Mouse (Mus musculus) ES-CJ7 (cell line): ENCODE measurements at regions not wholly inside any gene's neighbourhood (a gene's known extent, or its start where the extent isn't known, plus 50 kb on each side); places are given as distances from the start of the nearest gene placed in this dataset.

ENCODE experiments used
- DNase-seq: peaks from one replicate; pipeline ENCODE4 v3.0.0; 2011; ENCODE audit warnings: low read depth, low spot score

DNA sequence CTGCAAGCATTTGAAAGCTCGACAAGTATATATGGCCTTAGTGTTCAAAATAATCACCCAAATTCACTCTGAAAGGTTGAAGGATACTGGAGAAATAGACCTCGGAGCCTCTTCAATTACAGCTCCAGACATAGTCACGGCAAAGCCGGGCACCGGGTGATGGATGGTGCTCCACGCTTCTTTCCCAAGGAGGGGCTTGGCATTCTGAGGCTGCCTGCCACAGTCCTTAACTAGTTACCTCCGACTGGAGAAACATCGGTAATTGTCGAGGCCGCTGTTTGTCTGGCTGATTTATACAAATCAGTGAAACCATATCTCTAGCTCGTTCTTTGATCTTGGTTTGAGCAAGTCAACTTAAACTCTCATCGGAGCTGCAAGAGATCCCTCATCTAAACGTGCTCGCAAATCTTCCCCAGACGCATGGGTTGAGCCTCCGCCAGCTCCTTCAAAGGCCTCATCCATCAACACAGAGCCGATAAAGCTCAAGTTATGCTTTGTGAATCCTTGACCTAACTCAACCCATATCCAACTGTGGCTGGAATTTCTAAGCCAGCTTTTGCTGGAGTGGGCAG is 145.4 kb upstream of the Stx16 start:
- DNase-seq, result no peak

DNA sequence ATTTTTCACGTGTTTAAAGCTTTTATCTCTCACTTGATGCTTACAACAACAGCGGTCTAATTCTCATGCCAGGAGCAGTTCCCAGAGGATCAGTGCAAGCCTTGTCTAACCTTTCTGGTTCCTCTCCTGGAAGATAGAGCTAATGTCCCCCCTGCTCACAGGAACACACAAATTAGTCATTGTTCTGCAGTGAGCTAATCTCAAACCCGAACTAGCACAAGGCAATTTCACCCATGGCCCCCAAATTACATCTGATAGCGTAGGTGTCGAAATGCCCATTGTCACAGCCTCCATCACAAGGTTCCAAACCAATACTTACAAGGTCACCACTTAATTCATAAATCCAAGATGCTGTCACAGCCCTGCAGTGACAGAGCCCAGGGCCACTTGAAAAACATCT is 140.4 kb upstream of the Stx16 start:
- DNase-seq, result no peak

DNA sequence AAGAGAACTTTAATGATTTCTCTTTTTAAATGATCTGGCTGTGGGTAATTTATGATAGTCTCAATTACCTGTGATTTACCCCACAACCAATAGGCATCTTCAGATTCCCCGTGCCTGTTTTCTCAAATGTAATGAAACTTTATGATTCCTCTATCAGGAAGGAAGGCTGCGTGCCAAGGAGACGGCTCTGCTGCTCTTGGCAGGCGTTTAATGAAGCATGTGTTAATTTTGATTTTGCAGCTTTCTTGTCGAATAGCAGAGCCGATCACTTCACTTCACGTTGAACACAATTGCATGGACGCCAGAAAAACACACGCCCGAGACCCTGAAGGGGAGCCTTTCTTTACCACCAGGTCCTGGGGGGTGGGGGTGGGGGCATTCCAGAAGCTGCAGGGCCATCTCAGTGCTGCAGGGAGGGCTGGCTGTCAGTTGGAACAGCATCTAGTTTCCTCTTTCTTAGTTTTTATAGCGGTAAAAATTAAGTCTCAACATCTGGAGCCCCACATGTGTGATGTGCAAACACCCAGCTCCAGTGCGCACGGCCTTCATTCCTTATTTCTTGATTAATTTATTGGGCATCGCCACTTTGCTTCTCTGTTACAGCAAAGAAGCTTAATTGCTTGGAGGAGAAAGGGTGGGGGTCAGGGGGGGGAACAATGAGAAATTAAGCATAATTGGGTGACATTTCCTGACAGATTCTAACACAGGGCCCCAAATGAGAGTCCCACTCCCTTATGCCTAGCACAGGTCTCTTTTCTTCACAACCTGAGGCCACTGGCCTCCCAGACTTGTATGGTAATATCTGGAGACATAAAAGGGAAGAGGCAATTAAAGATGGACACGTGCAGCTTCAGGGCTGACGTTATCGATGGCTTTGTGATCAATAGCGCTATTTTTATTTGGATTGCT is 138.3 kb upstream of the Stx16 start:
- no peak for DNase-seq

DNA sequence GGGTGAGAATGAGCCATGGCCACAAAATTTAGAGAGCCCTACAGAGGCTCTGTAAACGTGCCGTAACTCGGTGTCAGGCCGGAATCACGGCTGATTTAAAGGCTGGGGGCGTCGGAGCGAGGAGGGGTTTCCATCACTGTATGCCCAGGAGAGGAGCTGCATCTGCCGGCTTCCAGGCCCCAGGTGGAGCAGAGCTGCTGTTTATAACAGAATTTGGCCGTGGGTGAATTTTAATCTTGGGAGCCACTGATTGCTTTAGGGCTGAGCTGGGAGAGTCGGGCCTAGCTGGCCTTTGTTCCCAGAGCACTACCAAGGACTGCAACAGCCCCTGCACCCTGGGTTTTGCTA is 137.7 kb upstream of the Stx16 start:
- DNase-seq, result no peak

DNA sequence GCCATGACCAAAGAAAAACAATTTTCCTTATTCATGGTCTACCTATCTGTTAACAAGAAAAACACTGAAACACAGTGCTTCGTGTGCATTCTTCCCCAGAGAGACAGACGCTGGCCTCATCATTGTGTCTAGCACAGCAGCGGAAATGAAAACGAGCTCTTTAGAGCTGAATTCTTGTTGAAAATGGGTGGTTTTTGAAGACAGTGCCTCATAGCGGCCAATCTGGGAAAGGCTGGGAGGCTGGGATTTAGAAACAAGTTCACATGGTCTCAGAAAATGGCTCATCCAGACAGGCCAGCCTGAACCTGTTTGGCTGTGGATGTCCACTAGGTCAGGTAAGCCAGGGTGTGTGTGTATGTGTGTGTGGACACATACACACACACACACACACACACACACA is 130.7 kb upstream of the Stx16 start:
- peak; percentile 33 for DNase-seq

DNA sequence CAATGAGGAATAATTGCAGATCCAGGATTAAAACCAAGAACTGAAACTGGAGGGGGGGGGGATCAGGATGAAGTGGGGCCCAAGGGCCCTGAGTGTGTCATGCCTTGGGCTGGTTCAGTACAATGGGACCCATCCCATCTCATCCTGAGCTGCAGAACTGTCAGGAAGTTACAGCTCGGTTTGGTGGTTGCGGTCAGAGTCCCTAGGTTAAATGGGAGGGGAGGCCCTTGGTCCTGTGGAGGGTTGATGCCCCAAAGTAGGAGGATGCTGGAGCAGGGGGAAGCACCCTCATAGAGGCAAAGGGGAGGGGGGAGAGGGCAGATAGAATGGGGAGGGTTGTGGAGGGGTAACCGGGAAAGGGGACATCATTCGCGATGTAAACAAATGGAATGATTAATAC is 127.5 kb upstream of the Stx16 start:
- no peak for DNase-seq

DNA sequence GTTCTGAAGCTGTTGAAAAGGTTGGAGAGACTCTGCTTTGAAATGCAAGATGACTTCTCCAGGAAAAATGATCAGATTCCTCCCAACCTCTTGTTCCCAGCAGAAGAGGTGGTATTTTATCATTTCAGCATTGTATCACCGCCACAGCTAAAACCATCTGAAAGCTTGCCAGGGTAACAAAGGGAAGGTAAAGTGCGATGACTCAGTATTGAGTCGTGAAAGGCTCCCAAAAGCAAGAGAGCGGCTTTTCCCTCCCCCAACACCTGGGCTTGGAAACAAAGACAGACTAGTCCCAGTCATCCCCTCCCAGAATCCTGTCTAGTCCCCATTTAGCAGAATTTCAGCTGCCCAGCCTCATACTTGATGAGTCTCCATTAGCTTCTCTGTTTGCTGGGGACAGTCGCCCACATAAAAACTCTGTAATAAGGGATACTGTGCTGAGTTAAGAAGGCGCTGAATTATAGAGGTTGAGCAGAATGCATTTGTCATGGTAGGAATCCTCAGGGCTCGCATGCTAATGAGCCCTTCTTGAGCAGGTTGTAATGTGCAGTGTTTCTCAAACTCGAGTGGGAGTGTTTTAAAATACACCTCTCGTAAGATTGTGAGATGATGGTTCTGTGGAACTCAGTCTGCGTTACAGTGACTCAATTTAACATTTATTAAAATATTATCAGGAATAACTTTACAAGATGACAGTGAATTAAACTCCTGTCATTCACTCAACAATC is 125.8 kb upstream of the Stx16 start:
- DNase-seq, result peak; percentile 34

DNA sequence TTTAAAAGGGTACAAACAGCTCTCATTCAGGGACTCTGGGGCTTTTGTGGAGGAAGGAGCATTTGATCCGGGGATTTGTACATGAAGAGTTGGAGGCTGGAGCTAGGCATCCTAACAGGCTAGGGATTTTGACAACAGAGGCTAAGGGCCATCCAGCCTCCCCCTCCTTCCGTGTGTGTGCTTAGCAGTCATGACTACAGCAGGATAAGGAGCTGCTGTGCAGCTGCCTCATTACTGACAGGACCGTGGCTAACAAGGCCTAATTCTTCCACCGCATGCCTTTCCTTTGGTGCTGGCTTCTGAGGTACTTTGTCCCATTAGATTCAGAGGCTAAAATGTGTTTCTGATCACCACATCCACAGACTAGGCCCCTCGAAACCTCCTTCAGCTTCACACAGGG is 110.0 kb upstream of the Stx16 start:
- no peak for DNase-seq

DNA sequence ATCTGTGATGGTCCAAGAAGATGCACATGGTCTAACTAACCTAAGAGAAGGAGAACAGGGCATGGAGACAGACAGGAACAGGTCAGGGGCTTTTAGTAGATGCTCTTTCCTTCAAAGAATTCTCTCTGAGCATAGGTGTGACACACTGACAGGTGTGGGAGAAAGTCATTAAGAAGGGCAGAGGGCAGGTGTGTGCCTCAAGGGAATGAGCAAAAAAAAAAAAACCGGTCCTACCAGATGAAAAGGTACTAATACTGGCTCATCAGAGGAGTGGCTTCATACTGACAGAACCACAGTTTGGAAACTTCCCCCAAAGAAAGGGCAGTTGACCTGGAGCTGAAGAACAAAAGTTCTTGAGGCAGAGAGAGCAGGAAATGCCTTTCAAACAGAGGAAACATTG is 105.3 kb upstream of the Stx16 start:
- no peak for DNase-seq

DNA sequence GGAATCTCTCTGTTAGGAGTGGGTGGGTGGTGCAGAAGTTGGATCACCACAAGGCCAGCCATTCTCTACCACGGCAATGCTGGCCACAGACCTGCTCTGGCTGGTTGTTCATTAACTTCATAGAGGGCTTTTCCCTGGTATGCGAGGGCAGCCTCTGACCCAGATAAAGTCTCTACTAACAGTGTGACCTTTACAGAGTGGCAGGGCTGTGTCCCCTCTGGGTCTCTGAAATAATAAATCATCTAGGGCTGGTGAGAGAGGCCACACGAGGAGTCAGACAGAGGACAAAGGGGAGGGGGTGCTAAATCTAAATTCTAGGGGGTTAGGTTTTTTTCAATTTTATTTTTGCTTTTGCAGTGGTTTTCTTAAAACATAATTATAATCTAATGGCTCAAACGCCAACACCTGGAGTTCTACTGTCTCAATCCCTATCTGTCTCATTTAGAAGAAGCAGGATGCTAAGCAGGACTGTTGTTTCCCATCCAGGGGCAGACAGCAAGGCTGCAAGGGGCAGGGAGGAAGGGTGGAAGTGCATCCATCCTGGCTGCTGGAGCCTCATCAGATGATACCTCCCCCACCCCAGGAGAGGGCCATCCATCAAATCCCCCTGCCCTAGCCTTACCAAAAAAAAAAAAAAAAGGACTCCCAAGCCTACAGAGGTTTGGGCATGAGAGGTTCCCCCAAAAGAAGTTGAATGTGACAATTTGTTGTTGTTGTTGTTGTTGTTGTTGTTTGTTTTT is 99.6 kb upstream of the Stx16 start:
- DNase-seq, result no peak

DNA sequence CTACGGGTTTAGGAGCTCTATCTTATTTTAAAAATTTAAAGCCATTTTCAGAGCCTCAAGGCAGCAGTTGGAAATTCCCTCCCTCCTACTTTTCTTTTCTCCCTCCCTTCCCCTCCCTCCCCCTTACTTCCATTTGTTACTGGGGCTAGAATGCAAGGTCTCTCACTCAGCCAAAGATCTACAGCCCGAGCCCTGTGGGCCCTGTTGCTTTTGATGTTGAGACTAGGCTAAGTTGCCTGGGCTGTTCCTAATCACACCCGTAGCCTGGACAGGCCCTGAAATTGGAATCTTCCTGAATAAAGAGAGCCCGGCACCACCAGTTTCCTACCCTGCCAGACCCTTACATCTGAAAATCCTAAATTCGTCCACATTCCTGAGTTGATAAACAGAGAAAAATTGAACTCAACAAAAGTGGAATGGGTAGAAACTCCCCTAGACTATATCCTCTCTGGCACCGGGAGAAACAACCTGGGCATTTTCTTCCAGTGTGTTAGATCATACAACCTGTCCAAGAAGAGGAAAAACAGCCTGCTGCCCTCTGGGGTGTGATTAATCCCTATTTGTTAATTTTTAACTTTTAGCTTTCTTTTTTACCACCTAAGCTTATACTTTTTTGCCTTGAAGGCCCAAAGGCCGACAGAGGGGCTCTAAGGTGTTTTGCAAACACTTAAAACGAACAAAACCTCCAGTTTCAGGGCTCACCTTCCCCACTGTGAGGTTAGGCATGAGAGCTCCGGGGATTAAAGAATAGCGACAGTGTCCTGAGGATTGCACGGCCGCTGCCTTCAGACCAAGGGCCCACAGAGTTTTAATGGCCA is 98.7 kb upstream of the Stx16 start:
- DNase-seq, result no peak

DNA sequence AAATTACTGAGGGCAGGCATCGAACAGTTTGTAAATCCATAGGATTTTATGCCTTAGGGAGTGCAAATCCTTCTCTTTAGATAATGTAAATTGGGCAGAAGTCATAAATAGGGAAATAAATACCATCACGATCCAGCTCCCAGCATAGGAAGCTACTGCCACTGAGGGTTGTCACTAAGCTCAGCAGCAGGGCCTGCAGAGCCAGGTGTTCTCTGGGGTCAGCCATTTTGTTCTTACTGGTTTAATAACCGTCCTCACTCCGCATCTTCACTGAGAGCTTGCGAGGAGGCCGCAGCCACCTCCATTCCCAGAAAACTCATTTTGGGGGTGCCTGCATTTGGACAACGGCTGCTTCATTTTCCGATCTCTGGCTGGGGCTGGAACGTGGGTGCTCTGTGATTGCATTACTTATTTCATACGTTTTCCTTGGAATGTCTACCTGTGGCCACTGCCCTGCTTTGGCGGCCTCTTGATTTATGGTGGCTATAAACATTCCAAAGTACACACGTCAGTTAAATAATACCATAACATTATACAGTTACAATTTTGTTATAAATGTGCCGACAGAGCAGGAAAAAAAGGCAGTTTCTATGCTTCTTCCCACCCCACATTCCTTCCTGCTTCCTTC is 97.9 kb upstream of the Stx16 start:
- no peak for DNase-seq

DNA sequence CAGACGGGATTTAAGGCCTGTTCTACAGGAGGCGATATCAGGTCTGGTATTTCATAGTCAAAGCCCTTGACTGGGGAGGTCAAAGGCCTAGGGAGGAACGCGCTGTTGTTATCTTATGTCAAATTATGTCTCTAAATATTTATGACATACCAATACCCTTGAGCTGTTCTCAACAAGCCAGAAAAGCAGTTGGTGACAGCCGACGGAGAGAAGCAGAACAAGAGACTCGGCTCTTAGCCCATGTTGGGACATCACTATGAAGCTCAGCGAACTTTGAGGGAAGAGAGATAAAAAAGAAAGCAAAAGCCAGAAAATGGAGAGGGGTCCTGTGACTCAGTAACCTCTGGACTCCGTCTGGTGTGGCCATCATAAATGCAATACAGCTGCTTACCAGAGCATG is 95.1 kb upstream of the Stx16 start:
- no peak for DNase-seq

DNA sequence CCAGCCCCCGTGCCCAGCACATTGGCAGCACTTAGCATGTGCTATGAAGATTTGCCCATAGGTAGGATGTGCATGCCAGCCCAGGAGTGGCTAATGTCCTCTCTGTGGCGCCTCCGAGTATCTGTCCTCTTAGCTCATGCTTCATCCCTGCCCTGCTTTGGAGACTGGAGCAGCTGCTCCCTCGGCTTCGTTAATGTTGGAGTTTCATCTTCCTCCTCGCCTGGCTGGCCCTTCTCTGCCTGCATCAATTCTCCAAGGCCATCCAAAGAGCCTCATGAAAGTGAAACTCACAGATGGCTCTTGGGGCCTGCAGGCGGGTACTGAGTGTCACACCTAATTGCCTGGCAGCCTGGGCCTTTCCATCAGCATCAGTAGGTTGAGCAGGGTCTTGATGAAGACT is 88.6 kb upstream of the Stx16 start:
- no peak for DNase-seq

DNA sequence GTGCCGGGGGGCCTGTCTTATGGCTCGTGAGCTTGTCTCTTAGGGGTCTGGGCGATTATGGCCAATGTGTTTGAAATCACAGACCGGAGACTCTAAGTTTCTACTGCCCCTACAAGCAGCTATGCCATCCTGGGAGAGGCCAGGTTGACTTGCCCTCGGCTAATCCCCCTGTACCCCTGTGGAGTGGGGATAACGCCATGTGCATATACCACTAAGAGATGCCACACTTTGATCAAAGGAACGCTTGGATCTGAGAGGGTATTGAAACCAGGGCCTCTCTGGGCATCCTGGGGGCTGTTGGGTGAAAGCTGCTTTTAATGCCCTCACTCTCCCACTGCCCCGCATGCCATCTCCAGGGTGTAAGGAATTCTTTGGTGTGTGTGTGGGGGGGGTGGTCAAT is 88.2 kb upstream of the Stx16 start:
- no peak for DNase-seq

DNA sequence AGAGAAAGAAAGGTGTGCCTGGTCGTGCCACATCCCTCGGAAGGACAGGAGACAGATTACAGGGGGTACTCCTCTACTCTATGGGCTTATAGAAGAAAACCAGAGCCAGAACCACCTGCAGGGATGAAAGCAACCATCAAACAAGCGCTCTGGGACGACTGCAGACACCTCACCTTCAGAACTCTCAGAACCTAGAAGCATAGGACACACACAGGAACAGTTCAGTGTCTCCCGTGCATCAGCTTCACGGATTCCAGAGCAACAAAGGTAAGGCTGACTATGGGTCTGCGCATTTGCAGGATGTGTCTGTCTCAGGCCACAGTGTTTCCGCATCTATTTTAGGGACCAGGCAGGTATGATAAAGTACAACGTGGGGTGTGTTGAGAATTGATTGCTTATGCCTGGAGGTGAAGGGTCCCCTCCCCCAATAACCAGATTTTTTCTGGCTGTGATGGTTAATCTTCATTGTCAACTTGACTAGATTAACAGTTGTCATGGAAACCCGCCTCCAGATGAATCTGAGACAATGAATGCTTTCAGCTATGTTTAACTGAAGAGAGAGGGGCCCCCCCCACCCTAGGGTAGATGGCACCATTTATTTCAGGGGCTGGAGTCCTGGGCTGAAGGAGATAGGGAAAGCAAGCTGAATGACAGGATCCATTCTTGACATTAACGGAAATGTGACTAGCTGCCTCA is 87.3 kb upstream of the Stx16 start:
- no peak for DNase-seq

DNA sequence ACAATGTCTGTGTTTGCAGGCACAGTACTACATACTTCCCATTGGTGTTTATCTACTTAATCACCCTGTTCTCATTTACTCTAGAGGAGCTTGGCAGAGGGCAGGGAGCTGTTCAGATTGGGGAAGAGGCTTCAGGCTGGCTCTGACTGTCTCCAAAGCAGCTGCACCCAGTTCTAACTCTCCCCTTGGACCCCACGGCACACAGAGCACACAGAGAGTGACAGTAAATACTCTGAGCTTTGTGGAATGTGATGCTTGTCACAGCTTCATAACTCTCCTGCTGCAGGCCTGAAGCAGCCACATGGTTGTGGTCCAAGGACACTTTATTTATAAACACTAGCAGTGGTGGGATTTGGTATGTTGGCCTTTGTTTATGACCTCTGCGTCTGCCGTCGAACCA is 85.4 kb upstream of the Stx16 start:
- DNase-seq, result no peak

DNA sequence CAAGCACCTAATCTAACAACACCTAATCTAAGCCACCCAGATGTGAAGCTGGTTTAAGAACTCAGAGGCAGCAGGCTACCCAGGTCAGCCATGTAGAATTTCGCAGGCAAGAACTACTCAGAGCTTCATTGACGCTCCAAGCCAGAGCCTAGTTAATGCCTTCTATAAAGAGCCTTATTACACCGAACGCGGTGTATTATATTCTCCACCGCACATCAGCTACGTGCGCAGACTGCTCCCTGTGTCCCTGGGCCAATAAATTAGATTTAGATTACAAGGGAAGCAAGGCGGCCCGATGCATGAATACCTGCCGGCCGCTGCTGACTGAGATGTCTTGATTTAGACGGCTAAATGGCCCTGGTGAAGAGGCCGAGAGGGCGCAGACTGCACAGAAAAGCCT is 84.7 kb upstream of the Stx16 start:
- no peak for DNase-seq

DNA sequence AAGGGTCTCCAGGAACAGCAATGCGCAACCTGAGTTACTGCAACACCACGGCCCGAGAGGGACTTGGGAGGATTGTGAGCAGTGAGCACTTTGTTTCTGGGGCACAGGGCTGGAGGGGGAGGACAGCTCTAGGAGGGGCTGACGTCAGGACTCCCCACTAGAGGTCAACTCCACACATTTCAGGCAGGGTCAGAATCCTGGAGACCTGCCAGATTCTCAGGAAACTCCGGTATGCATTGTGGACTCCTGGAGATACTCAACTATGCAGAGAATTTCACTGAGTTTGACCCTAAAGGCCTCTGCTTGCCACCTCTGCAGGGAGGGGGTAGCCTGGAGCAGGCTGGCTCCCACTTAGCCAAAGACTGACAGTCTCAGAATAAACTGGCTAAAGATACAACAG is 84.1 kb upstream of the Stx16 start:
- no peak for DNase-seq

DNA sequence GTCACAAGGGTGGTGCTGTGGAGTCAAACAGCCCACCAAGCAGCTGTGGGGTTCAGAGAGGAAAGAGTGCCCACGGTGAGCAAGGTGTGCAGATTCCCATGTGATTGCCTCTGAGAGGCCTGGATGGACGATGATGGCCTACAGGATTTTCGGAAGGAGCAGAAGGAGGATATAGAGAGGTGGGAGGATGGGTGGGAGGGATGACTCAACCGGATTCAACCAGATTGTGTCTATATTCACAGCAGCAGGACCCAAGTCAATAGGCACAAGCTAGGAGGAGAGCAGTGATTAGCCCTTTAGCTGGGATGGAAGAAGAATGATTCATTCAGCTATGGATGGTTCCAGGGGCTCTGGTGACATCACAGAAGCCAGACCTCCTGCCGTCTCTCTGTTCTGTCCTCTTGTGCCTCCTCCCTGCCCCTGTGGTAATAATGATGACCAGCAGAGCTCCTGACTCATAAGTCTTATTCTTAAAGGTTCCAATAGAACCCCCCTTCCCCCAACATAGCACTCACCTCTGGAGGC is 82.6 kb upstream of the Stx16 start:
- DNase-seq, result no peak
